ENCODE assay signal across 24 mouse cellular contexts in the genomic region with DNA sequence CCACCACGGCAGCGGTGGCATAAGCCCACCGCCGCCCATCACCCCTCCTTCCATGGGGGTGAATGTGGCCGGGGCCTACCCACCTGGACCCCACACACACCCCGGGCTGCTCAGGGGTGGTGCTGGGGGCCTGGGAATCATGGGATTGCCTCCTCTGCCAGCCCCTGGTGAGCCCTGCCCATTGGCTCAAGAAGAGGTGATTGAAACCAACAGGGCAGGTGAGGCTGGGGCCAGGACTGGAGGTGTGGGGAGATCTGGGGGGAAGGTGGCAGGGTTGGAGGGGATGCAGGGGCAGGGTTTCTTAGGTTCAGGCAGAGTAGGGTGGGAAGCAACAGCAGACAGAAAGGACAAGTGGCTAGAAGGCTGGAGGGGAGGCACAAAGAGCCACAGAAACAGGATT. TPM values are rescaled to one million over a fixed set of nuclear protein-coding genes. Genes with fewer than 3 reads are reported as not detected.
DNase-seq lines count a peak whose midpoint lies in the region; ATAC-seq lines count a peak whose summit lies in the region.
"Had no signal": no experiment of that assay in that cellular context is flagged by ENCODE, and none has a peak within 500 bp of the region (broad histone marks: within the 10 kb centered on the region; RNA-seq: fewer than 3 reads in every experiment).

No protein-coding gene starts in this region.

- no peak overlapping the region for H3K27ac ChIP-seq in hindbrain, embryonic 13.5 days
- no peak overlapping the region for H3K27ac ChIP-seq in hindbrain, embryonic 16.5 days (ENCODE audit: low read depth, low read length)
- H3K27ac ChIP-seq: embryonic facial prominence, embryonic 12.5 days; embryonic facial prominence, embryonic 15.5 days; heart, adult 2 months; heart, embryonic 10.5 days; heart, embryonic 13.5 days; hindbrain, embryonic 15.5 days; intestine, embryonic 15.5 days had no signal

- 90% methylated on average over 6 of the region's 6 CpGs for WGBS in hindbrain, embryonic 13.5 days
- WGBS in hindbrain, embryonic 16.5 days = 88% methylated on average over 6 of the region's 6 CpGs

- H3K4me3 ChIP-seq in hindbrain, embryonic 13.5 days = no peak overlapping the region
- H3K4me3 ChIP-seq in hindbrain, embryonic 16.5 days (ENCODE audit: low read length) = no peak overlapping the region
- H3K4me3 ChIP-seq: embryonic facial prominence, embryonic 12.5 days; embryonic facial prominence, embryonic 15.5 days; heart, adult 2 months; heart, embryonic 10.5 days; heart, embryonic 13.5 days; hindbrain, embryonic 15.5 days; intestine, embryonic 15.5 days had no signal

- no peak for ATAC-seq in hindbrain, embryonic 13.5 days (ENCODE audit: low FRiP score)
- no peak for ATAC-seq in hindbrain, embryonic 16.5 days
- ATAC-seq: activated CD4-positive, CD25-positive, alpha-beta regulatory T cell, adult 4 months; forebrain, embryonic 14.5 days; forebrain, postnatal 0 days; intestine, embryonic 15.5 days had no signal

- DNase-seq in cerebellum, adult 11-12 months = peak; percentile 64
- no peak for DNase-seq in cerebellum, adult 11 months
- peak; percentile 52 for DNase-seq in cerebellum, adult 9-10 months
- DNase-seq in cerebellum, postnatal 4 days (ENCODE audit: low spot score in 2 of 2) = no peak
- DNase-seq: adrenal gland, adult 8-10 months; adrenal gland, postnatal 25 days; forebrain, postnatal 0 days; gastrocnemius, postnatal 10 days; gastrocnemius, postnatal 36 days; heart, adult 2 months; heart, postnatal 14 days; heart, postnatal 4 days; kidney, adult 11 months; kidney, adult 8-10 months had no signal

- H3K4me1 ChIP-seq in hindbrain, embryonic 13.5 days (replicated peaks) = peaks cover 36% of the 10 kb centered on the region
- H3K4me1 ChIP-seq in hindbrain, embryonic 16.5 days (ENCODE audit: control insufficient read depth, insufficient read depth, low read depth, low read length) = peaks cover 35% of the 10 kb centered on the region

- no peaks in the 10 kb centered on the region for H3K9me3 ChIP-seq in hindbrain, embryonic 13.5 days
- no peaks in the 10 kb centered on the region for H3K9me3 ChIP-seq in hindbrain, embryonic 16.5 days (ENCODE audit: control insufficient read depth, low read length)
- H3K9me3 ChIP-seq: embryonic facial prominence, embryonic 12.5 days; embryonic facial prominence, embryonic 15.5 days; heart, embryonic 10.5 days; heart, embryonic 13.5 days; hindbrain, embryonic 15.5 days; intestine, embryonic 15.5 days had no signal

- peak overlapping the region; percentile 49; the same call in 1 of the 2 replicates for H3K9ac ChIP-seq in hindbrain, embryonic 13.5 days
- no peak overlapping the region for H3K9ac ChIP-seq in hindbrain, embryonic 16.5 days (ENCODE audit: low read depth, low read length)
- H3K9ac ChIP-seq: embryonic facial prominence, embryonic 12.5 days; embryonic facial prominence, embryonic 15.5 days; forebrain, postnatal 0 days; heart, embryonic 13.5 days; hindbrain, embryonic 15.5 days; intestine, embryonic 15.5 days had no signal

- H3K27me3 ChIP-seq in hindbrain, embryonic 13.5 days = peaks cover 35% of the 10 kb centered on the region
- no peaks in the 10 kb centered on the region for H3K27me3 ChIP-seq in hindbrain, embryonic 16.5 days (replicated peaks; ENCODE audit: control insufficient read depth, insufficient read depth, low read length)

- H3K4me2 ChIP-seq in hindbrain, embryonic 13.5 days = no peak overlapping the region
- no peak overlapping the region for H3K4me2 ChIP-seq in hindbrain, embryonic 16.5 days (ENCODE audit: low read length)
- H3K4me2 ChIP-seq: embryonic facial prominence, embryonic 12.5 days; embryonic facial prominence, embryonic 15.5 days; heart, embryonic 13.5 days; hindbrain, embryonic 15.5 days; intestine, embryonic 15.5 days had no signal

- H3K36me3 ChIP-seq in hindbrain, embryonic 13.5 days = peaks cover 13% of the 10 kb centered on the region
- no peaks in the 10 kb centered on the region for H3K36me3 ChIP-seq in hindbrain, embryonic 16.5 days (ENCODE audit: control insufficient read depth, insufficient read depth, low read length)
- H3K36me3 ChIP-seq: embryonic facial prominence, embryonic 12.5 days; embryonic facial prominence, embryonic 15.5 days; heart, embryonic 10.5 days; heart, embryonic 13.5 days; intestine, embryonic 15.5 days had no signal

RNA-seq across cellular contexts. Expression of gene Kcnc3, which starts 5.6 kb away (rescaled TPM):
- 4.4 and 5.0 TPM in 2 replicates for polyA plus RNA-seq in hindbrain, embryonic 13.5 days (2015; fragmentation: Nextera tagmentation; extraction: Ambion mirVana)
- polyA plus RNA-seq in hindbrain, embryonic 16.5 days (2015; fragmentation: Nextera tagmentation; extraction: Ambion mirVana) = 6.4 and 8.5 TPM in 2 replicates
- polyA plus RNA-seq: activated CD4-positive, CD25-positive, alpha-beta regulatory T cell, adult 4 months had no signal

RNA-seq across cellular contexts. Expression of gene Napsa, which starts 23.9 kb away (rescaled TPM):
- polyA plus RNA-seq in hindbrain, embryonic 13.5 days (2015; fragmentation: Nextera tagmentation; extraction: Ambion mirVana) = 1.1 and 1.7 TPM in 2 replicates
- polyA plus RNA-seq in hindbrain, embryonic 16.5 days (2015; fragmentation: Nextera tagmentation; extraction: Ambion mirVana) = 1.1 and 1.6 TPM in 2 replicates

RNA-seq across cellular contexts. Expression of gene Nr1h2, which starts 42.3 kb away (rescaled TPM):
- 69.8 and 70.9 TPM in 2 replicates for polyA plus RNA-seq in hindbrain, embryonic 13.5 days (2015; fragmentation: Nextera tagmentation; extraction: Ambion mirVana)
- 62.0 and 66.1 TPM in 2 replicates for polyA plus RNA-seq in hindbrain, embryonic 16.5 days (2015; fragmentation: Nextera tagmentation; extraction: Ambion mirVana)

RNA-seq across cellular contexts. Expression of gene Pold1, which starts 47.4 kb away (rescaled TPM):
- 24.4 and 28.8 TPM in 2 replicates for polyA plus RNA-seq in hindbrain, embryonic 13.5 days (2015; fragmentation: Nextera tagmentation; extraction: Ambion mirVana)
- polyA plus RNA-seq in hindbrain, embryonic 16.5 days (2015; fragmentation: Nextera tagmentation; extraction: Ambion mirVana) = 20.5 and 26.3 TPM in 2 replicates

Comparison
In these comparisons a context has a peak if more than half of its experiments do, and no peak if none do; other contexts are left out.
1. DNase-seq: peak in cerebellum, adult 11-12 months (single experiment) and cerebellum, adult 9-10 months (single experiment); none in cerebellum, adult 11 months (single experiment) and cerebellum, postnatal 4 days (0 of 2).